Mouse (Mus musculus) erythroblast, embryonic 14.5 days (primary cell): ENCODE measurements around the gene Zcchc24.

Experiments used
- GATA1 ChIP-seq: IDR thresholded peaks from 2 replicates; pipeline ENCODE4 v1.6.1; 2012; ENCODE audit warnings: low read length, inconsistent platforms, mixed read lengths
- TAL1 ChIP-seq: IDR thresholded peaks from 3 replicates; pipeline ENCODE4 v1.6.1; 2012; ENCODE audit warnings: low read length, inconsistent platforms, mixed read lengths

DNA sequence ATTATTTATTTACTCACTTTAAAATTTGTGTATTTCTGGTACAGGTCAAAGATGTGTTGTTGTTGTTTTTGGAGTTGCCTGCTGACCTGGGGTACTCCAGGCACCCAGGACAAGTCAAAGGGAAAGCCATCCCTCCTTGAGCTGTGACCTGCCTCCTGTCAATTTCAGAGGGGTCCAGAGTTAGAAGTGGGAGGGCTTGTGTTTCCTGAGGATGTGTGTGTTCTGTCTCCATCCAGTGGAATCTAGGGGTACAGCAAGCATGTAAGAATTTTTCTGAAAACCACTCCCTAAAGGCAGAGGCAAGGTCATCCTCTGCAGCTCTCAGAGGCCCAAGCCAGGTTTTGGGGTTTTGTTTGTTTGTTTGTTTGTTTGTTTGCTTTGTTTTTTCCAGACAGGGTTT is 66.9 kb downstream of the Zcchc24 start:
- no peak for TF ChIP-seq GATA1
- TF ChIP-seq TAL1: no peak
